Mouse (Mus musculus): ENCODE data around the gene Dcbld2.
A peak's percentile ranks its signal among the peaks of the same experiment; 100 is the strongest.

The Dcbld2 gene

GRCm38 (mm10) chr16:58482296-58482695 lies 74.1 kb downstream of the Dcbld2 start:
- DNase-seq (ENCODE audit: low spot score in 2 of 2) = peak; percentile 35 to 52

- no peak for DNase-seq (ENCODE audit: low spot score in 2 of 2)
Observed at GRCm38 (mm10) chr16:58487861-58488260, 79.6 kb downstream of the Dcbld2 start.

GRCm38 (mm10) chr16:58496791-58497190 lies 88.5 kb downstream of the Dcbld2 start:
- no peak for DNase-seq (ENCODE audit: low spot score in 2 of 2)

GRCm38 (mm10) chr16:58497886-58498713 lies 89.9 kb downstream of the Dcbld2 start:
- peak in 1 of 2 experiments; percentile 42 for DNase-seq (ENCODE audit: low spot score in 2 of 2)

- DNase-seq (ENCODE audit: low spot score in 2 of 2) = no peak
Observed at GRCm38 (mm10) chr16:58499172-58499584, 90.9 kb downstream of the Dcbld2 start.

DNA sequence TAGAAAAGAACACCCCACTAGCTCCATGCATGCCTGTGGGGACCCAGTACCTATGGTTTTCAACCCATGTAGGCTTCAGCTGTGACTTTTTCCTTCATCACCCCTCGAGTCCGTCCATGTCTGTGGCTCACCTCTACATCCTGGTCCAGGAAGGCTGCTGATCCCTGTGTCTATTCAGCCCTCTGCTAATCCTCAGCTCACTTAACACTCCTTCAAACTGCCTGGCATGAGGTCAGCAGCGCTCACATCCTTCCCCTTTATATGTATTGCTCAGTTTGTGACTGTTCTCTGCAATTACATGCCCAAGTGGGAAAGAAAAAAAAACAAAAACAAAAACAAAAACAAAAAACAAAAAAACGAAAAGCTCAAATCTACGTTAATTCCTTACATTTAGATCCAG lies 91.4 kb downstream of the Dcbld2 start:
- DNase-seq (ENCODE audit: low spot score in 2 of 2) = no peak

DNA sequence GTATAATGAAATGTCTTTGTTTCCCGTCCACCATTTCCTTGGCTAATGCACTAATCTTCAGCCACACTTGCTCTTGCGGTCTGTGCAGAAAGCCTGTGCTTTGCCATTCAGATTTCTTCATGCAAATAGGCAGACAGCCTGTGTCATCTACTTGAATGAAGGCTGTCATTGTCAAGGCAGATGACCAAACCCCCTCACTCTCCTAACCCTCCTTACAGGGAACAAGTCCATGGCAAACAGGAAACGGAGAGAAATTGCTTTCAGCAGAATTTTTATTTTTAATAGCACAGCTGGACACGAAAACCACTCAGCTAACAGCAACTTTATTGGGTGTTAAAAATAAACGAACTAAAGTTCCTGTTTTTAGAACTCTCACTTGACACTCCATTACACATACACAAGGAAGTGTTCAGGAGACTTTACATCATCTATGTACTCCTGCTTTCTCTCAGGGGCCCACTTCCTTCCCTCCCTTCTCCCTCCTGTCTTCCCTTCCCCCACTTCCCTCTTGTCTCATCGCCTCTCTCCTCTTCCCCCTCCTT lies 93.6 kb downstream of the Dcbld2 start:
- peak in 1 of 2 experiments; percentile 70 for DNase-seq (ENCODE audit: low spot score in 2 of 2)

DNA sequence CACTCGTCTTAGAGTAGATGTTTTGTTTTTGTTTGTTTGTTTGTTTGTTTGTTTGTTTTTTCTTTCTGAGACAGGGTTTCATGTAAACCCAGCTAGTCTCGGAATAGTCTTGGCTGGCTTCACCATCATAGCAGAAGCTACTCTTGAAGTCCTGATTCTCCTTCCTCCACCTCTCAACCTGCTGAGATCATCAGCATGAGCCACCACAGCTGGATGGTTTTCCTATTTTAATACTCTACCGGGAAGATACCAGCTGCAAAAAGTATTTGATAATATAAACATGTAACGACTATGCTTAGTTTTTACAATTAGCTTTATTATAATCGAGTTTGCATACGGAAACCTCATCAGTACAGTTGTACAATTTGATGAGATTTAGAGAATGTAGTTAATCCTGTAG lies 94.3 kb downstream of the Dcbld2 start:
- no peak for DNase-seq (ENCODE audit: low spot score in 2 of 2)

DNA sequence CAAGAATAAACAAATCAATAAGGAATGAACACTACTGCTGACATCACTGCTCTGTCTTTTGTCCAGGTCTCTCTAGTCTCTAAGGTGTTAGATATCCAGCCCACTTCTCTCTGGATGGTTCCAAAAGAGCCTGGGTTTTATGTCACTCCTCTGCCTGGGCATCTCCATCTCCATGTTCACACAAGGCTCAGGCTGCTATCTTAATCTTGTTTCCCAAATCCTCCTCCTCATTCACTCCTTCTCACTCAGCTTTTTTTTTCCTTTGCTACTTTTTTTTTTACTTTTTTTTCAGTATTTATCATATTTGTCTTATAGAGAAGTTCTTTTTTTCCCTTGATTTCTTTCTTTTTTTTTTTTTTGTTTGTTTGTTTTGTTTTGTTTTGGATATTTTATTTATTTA lies 96.7 kb downstream of the Dcbld2 start:
- DNase-seq (ENCODE audit: low spot score in 2 of 2) = no peak

GRCm38 (mm10) chr16:58512181-58512761 lies 104.0 kb downstream of the Dcbld2 start:
- DNase-seq (ENCODE audit: low spot score in 2 of 2) = peak; percentile 55 to 64

- DNase-seq (ENCODE audit: low spot score in 2 of 2) = peak; percentile 68 to 76
Observed at GRCm38 (mm10) chr16:58512887-58513286, 104.6 kb downstream of the Dcbld2 start.

- DNase-seq (ENCODE audit: low spot score in 2 of 2) = no peak
Observed at GRCm38 (mm10) chr16:58513755-58514154, 105.5 kb downstream of the Dcbld2 start.

DNA sequence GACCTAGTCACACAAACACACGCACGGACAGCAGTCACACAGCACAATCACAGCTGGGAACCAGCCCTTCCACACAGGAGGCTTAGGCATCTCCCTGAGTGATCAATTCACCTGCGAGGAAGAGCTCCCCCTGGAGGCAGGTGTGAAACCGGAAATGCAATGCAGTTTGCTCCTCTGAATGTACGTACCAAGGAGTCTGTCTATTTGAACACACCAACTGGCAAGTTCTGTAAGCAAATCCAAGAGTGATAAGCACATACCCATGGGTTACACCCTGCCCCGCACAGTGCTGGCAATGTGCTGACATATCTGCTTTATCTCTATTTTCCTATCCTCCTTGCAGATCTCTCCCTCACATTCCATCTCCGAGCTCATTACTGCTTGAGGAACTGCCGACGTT lies 106.3 kb downstream of the Dcbld2 start:
- DNase-seq (ENCODE audit: low spot score in 2 of 2) = no peak

GRCm38 (mm10) chr16:58516161-58516560 lies 107.9 kb downstream of the Dcbld2 start:
- no peak for DNase-seq (ENCODE audit: low spot score in 2 of 2)

GRCm38 (mm10) chr16:58516960-58517798 lies 108.9 kb downstream of the Dcbld2 start:
- no peak for DNase-seq (ENCODE audit: low spot score in 2 of 2)

Measured in heart, adult 9 months (tissue).